8 mouse cellular contexts compared by ENCODE assay signal in genomic region chr7:132712044-132712708, GRCm38 (mm10).
A peak's percentile ranks its signal among the peaks of the same experiment; 100 is the strongest.
DNase-seq lines count a peak whose midpoint lies in the region; ATAC-seq and TF ChIP-seq lines count a peak whose summit lies in the region.

No protein-coding gene starts in this region.

- no peak overlapping the region for H3K27ac ChIP-seq in ES-E14 (ENCODE audit: insufficient read depth, low read depth, low read length, poor library complexity, severe bottlenecking)
- peak overlapping the region; percentile 52 for H3K27ac ChIP-seq in hindbrain, embryonic 12.5 days
- H3K27ac ChIP-seq in lung, embryonic 16.5 days (ENCODE audit: low read length) = peak overlapping the region; percentile 95

- peak overlapping the region; percentile 16 to 23; a peak in 3 of 4 replicates for H3K4me3 ChIP-seq in ES-E14 (ENCODE audit: insufficient read depth in 1 of 2, low read depth in 1 of 2, low read length in 2 of 2, poor library complexity in 1 of 2, severe bottlenecking in 1 of 2)
- no peak overlapping the region for H3K4me3 ChIP-seq in hindbrain, embryonic 12.5 days
- no peak overlapping the region for H3K4me3 ChIP-seq in lung, embryonic 16.5 days (ENCODE audit: low read length)

- H3K4me2 ChIP-seq in hindbrain, embryonic 12.5 days (replicated peaks) = no peak overlapping the region
- peak overlapping the region; percentile 34 for H3K4me2 ChIP-seq in lung, embryonic 16.5 days (ENCODE audit: low read depth, low read length)

- peak; percentile 62 for ATAC-seq in hindbrain, embryonic 12.5 days (ENCODE audit: low FRiP score)
- peak; percentile 85 for ATAC-seq in lung, embryonic 16.5 days (ENCODE audit: low read depth)

- no peaks in the 10 kb centered on the region for H3K27me3 ChIP-seq in hindbrain, embryonic 12.5 days
- no peaks in the 10 kb centered on the region for H3K27me3 ChIP-seq in lung, embryonic 16.5 days (ENCODE audit: control insufficient read depth, insufficient read depth, low read depth, low read length)

- WGBS in hindbrain, embryonic 12.5 days = 42% methylated on average over 16 of the region's 16 CpGs
- WGBS in lung, embryonic 16.5 days = 17% methylated on average over 16 of the region's 16 CpGs

- H3K36me3 ChIP-seq in ES-E14 (ENCODE audit: control insufficient read depth, insufficient read depth, low read length, poor library complexity, severe bottlenecking) = no peaks in the 10 kb centered on the region
- peaks cover 15% of the 10 kb centered on the region for H3K36me3 ChIP-seq in hindbrain, embryonic 12.5 days
- H3K36me3 ChIP-seq in lung, embryonic 16.5 days (ENCODE audit: control insufficient read depth, insufficient read depth, low read length) = peaks cover 7% of the 10 kb centered on the region; the same call in 1 of the 2 replicates

- DNase-seq in adrenal gland, postnatal 10 days = peak; percentile 31
- no peak for DNase-seq in adrenal gland, postnatal 4 days (ENCODE audit: low spot score in 2 of 2)
- no peak for DNase-seq in ES-E14 (ENCODE audit: low read depth, low spot score)
- DNase-seq in right cerebral cortex, postnatal 4 days = no peak
- DNase-seq in frontal cortex, adult 2 months (ENCODE audit: extremely low spot score in 1 of 2, low spot score in 1 of 2) = no peak
- DNase-seq in thymus, postnatal 10 days (ENCODE audit: low spot score in 2 of 2) = no peak

- peaks cover 2% of the 10 kb centered on the region in 2 experiments; a peak in 1 of 4 replicates for H3K4me1 ChIP-seq in ES-E14 (ENCODE audit: control insufficient read depth in 2 of 2, insufficient read depth in 2 of 2, low read length in 2 of 2, poor library complexity in 1 of 2)
- peaks cover 36% of the 10 kb centered on the region for H3K4me1 ChIP-seq in hindbrain, embryonic 12.5 days
- peaks cover 44% of the 10 kb centered on the region for H3K4me1 ChIP-seq in lung, embryonic 16.5 days (replicated peaks; ENCODE audit: control insufficient read depth, insufficient read depth, low read length)

- no peak overlapping the region for H3K9ac ChIP-seq in ES-E14 (ENCODE audit: insufficient read depth, low read depth, low read length, poor library complexity, severe bottlenecking)
- no peak overlapping the region for H3K9ac ChIP-seq in hindbrain, embryonic 12.5 days
- peak overlapping the region; percentile 65 for H3K9ac ChIP-seq in lung, embryonic 16.5 days (ENCODE audit: low read length)

- no peaks in the 10 kb centered on the region for H3K9me3 ChIP-seq in ES-E14 (ENCODE audit: control insufficient read depth, insufficient read depth, low read depth, low read length)
- no peaks in the 10 kb centered on the region for H3K9me3 ChIP-seq in hindbrain, embryonic 12.5 days (replicated peaks)
- no peaks in the 10 kb centered on the region for H3K9me3 ChIP-seq in lung, embryonic 16.5 days (ENCODE audit: control insufficient read depth, low read length)

- in situ Hi-C loops in ES-E14 (cut with MboI; ENCODE audit: low sequenced_read_pairs in 2 of 2, unreplicated experiment in 2 of 2) = no loop called here

TF ChIP-seq in ES-E14, 5 proteins besides CTCF, POLR2A, EP300 and RAD21:
- TF ChIP-seq ZC3H11A (IDR thresholded peaks at IDR 0.05; ENCODE audit: borderline replicate concordance, low read depth, low read length) = no peak
- TF ChIP-seq HCFC1 (IDR thresholded peaks at IDR 0.05; ENCODE audit: borderline replicate concordance, insufficient read depth, low read length) = no peak
- TF ChIP-seq ZNF384 (IDR thresholded peaks at IDR 0.05; ENCODE audit: low read depth, low read length) = no peak
- no peak for TF ChIP-seq MAFK (IDR thresholded peaks at IDR 0.05; ENCODE audit: insufficient read depth, low read depth, low read length)
- no peak for TF ChIP-seq CHD2 (IDR thresholded peaks at IDR 0.05; ENCODE audit: low read depth, low read length)

Comparison
In these comparisons a context has a peak if more than half of its experiments do, and no peak if none do; other contexts are left out.
1. H3K4me3 ChIP-seq: peak in ES-E14 (2 of 2); none in hindbrain, embryonic 12.5 days (single experiment) and lung, embryonic 16.5 days (single experiment).